In the genomic region with DNA sequence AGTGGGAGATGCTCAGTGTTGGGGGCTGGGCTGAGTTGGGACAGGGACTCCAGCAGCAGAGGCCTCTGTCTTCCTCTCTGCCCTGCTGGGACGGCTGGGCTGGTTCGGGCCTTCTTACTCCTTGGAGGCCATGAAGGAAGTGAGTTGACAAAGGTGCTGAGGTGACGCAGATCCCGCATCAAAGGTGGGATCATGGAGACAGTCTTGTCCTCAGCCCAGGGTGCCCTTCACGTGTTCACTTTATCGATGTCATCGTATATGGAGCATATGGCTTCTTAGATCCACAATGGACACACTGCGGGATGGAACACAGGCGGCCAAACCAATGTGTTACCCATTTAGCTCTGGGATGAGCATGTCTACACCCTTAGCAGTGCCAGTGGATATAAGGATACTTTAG, we compare ENCODE assay signal across 25 mouse cellular contexts. TPM values are rescaled to one million over a fixed set of nuclear protein-coding genes. Genes with fewer than 3 reads are reported as not detected.
DNase-seq lines count a peak whose midpoint lies in the region; ATAC-seq and TF ChIP-seq lines count a peak whose summit lies in the region.
"Had no signal": no experiment of that assay in that cellular context is flagged by ENCODE, and none has a peak within 500 bp of the region (broad histone marks: within the 10 kb centered on the region; RNA-seq: fewer than 3 reads in every experiment).

No protein-coding gene starts in this region.

- no peak for TF ChIP-seq POLR2A in MEL (IDR thresholded peaks at IDR 0.05; ENCODE audit: control insufficient read depth in 1 of 2, insufficient read depth in 1 of 2, low read depth in 1 of 2, low read length in 2 of 2, poor library complexity in 1 of 2)
- TF ChIP-seq POLR2A in myocyte (IDR thresholded peaks at IDR 0.05; ENCODE audit: insufficient read length, low read depth) = no peak

- DNase-seq in intestine, embryonic 14.5 days (ENCODE audit: low spot score) = no peak
- no peak for DNase-seq in liver, embryonic 13.5 days
- no peak for DNase-seq in liver, embryonic 11.5 days (ENCODE audit: low spot score)
- DNase-seq in MEL (ENCODE audit: low read depth, low spot score) = no peak
- DNase-seq in thymus, postnatal 0 days (ENCODE audit: low spot score) = no peak
- DNase-seq: adrenal gland, adult 2 months; adrenal gland, postnatal 10 days; adrenal gland, postnatal 25 days; cerebellum, adult 11 months; cerebellum, adult 18-20 months; cerebellum, adult 8-10 months; cerebellum, adult 9-11 months; cerebellum, postnatal 14 days; cerebellum, postnatal 36 days; embryo, embryonic 11 days; forebrain, postnatal 0 days had no signal

- H3K27ac ChIP-seq in intestine, embryonic 14.5 days (ENCODE audit: low read depth) = no peak overlapping the region
- no peak overlapping the region for H3K27ac ChIP-seq in intestine, postnatal 0 days (ENCODE audit: low read depth, low read length)
- peak overlapping the region; percentile 58; the same call in 1 of the 2 replicates for H3K27ac ChIP-seq in liver, embryonic 13.5 days
- no peak overlapping the region for H3K27ac ChIP-seq in liver, embryonic 11.5 days (ENCODE audit: low read depth, low read length)
- H3K27ac ChIP-seq in MEL (ENCODE audit: control insufficient read depth, low read depth, low read length) = no peak overlapping the region
- H3K27ac ChIP-seq: embryonic facial prominence, embryonic 13.5 days; embryonic facial prominence, embryonic 15.5 days; forebrain, embryonic 13.5 days; forebrain, embryonic 15.5 days had no signal

- TF ChIP-seq RAD21 in MEL (IDR thresholded peaks at IDR 0.05; ENCODE audit: low read depth, low read length) = no peak

- H3K27me3 ChIP-seq in intestine, embryonic 14.5 days (replicated peaks; ENCODE audit: control insufficient read depth, insufficient read depth, low read length) = no peaks in the 10 kb centered on the region
- H3K27me3 ChIP-seq in intestine, postnatal 0 days (replicated peaks; ENCODE audit: control insufficient read depth, insufficient read depth, low read length) = no peaks in the 10 kb centered on the region
- H3K27me3 ChIP-seq in liver, embryonic 13.5 days = no peaks in the 10 kb centered on the region
- no peaks in the 10 kb centered on the region for H3K27me3 ChIP-seq in liver, embryonic 11.5 days (replicated peaks; ENCODE audit: control insufficient read depth, insufficient read depth, low read length)
- H3K27me3 ChIP-seq in MEL (ENCODE audit: control insufficient read depth in 1 of 2, insufficient read depth in 2 of 2, low read length in 2 of 2) (no peaks in the 10 kb centered on the region), myocyte (ENCODE audit: control insufficient read depth, insufficient read depth, insufficient read length) (no peaks in the 10 kb centered on the region)
- H3K27me3 ChIP-seq: embryonic facial prominence, embryonic 13.5 days; embryonic facial prominence, embryonic 15.5 days; forebrain, embryonic 13.5 days; forebrain, embryonic 15.5 days; Patski had no signal

- TF ChIP-seq EP300 in MEL (IDR thresholded peaks at IDR 0.05; ENCODE audit: low read depth in 1 of 2, low read length in 2 of 2) = no peak

- no peaks in the 10 kb centered on the region for H3K4me1 ChIP-seq in intestine, embryonic 14.5 days (replicated peaks; ENCODE audit: control insufficient read depth, insufficient read depth, low read length)
- no peaks in the 10 kb centered on the region for H3K4me1 ChIP-seq in intestine, postnatal 0 days (replicated peaks; ENCODE audit: control insufficient read depth, insufficient read depth, low read length)
- peaks cover 40% of the 10 kb centered on the region for H3K4me1 ChIP-seq in liver, embryonic 13.5 days (replicated peaks)
- peaks cover 11% of the 10 kb centered on the region for H3K4me1 ChIP-seq in liver, embryonic 11.5 days (replicated peaks; ENCODE audit: control insufficient read depth, insufficient read depth, low read length)
- peaks cover 7 to 16% of the 10 kb centered on the region in 2 experiments for H3K4me1 ChIP-seq in MEL (ENCODE audit: control insufficient read depth in 1 of 2, insufficient read depth in 2 of 2, low read length in 2 of 2)
- H3K4me1 ChIP-seq: embryonic facial prominence, embryonic 13.5 days; embryonic facial prominence, embryonic 15.5 days; forebrain, embryonic 13.5 days; forebrain, embryonic 15.5 days had no signal

- H3K36me3 ChIP-seq in intestine, embryonic 14.5 days (ENCODE audit: control insufficient read depth, insufficient read depth, low read length) = peaks cover 50% of the 10 kb centered on the region
- H3K36me3 ChIP-seq in intestine, postnatal 0 days (ENCODE audit: control insufficient read depth, insufficient read depth) = peaks cover 41% of the 10 kb centered on the region
- H3K36me3 ChIP-seq in liver, embryonic 13.5 days = peaks cover 51% of the 10 kb centered on the region
- H3K36me3 ChIP-seq in liver, embryonic 11.5 days (ENCODE audit: control insufficient read depth, insufficient read depth, low read length) = peaks cover 37% of the 10 kb centered on the region
- H3K36me3 ChIP-seq in MEL (ENCODE audit: control insufficient read depth in 1 of 2, insufficient read depth in 2 of 2, low read length in 2 of 2) = peaks cover 27 to 29% of the 10 kb centered on the region in 2 experiments
- peaks cover 43% of the 10 kb centered on the region for H3K36me3 ChIP-seq in myocyte (ENCODE audit: control insufficient read depth, insufficient read depth)

- TF ChIP-seq CTCF in intestine, postnatal 0 days (IDR thresholded peaks at IDR 0.05; ENCODE audit: low read depth) = no peak
- no peak for TF ChIP-seq CTCF in MEL (IDR thresholded peaks at IDR 0.05 in 2 of 3, conservative IDR thresholded peaks at IDR 0.05 in 1 of 3; ENCODE audit: control insufficient read depth in 1 of 3, insufficient read depth in 1 of 3, low read depth in 2 of 3, low read length in 3 of 3, poor library complexity in 1 of 3, severe bottlenecking in 1 of 3)

- WGBS in intestine, embryonic 14.5 days = 92% methylated on average over 9 of the region's 9 CpGs
- WGBS in intestine, postnatal 0 days = 94% methylated on average over 9 of the region's 9 CpGs
- WGBS in liver, embryonic 13.5 days (ENCODE audit: insufficient replicate concordance) = 89% methylated on average over 9 of the region's 9 CpGs
- WGBS in liver, embryonic 11.5 days = 92% methylated on average over 9 of the region's 9 CpGs

- no peak overlapping the region for H3K4me3 ChIP-seq in intestine, embryonic 14.5 days (ENCODE audit: low read depth, low read length)
- no peak overlapping the region for H3K4me3 ChIP-seq in intestine, postnatal 0 days (ENCODE audit: low read depth, low read length)
- H3K4me3 ChIP-seq in liver, embryonic 13.5 days (replicated peaks) = no peak overlapping the region
- H3K4me3 ChIP-seq in liver, embryonic 11.5 days (ENCODE audit: low read depth, low read length) = no peak overlapping the region
- H3K4me3 ChIP-seq in MEL (ENCODE audit: control insufficient read depth in 1 of 2, insufficient read depth in 1 of 2, low read depth in 2 of 2, low read length in 2 of 2) (no peak overlapping the region), myocyte (no peak overlapping the region)
- H3K4me3 ChIP-seq: embryonic facial prominence, embryonic 13.5 days; embryonic facial prominence, embryonic 15.5 days; erythroblast, embryonic 14.5 days; forebrain, embryonic 13.5 days; forebrain, embryonic 15.5 days had no signal

- H3ac ChIP-seq in myocyte (ENCODE audit: control insufficient read depth, insufficient read length) = no peak overlapping the region

- no peaks in the 10 kb centered on the region for H3K9me3 ChIP-seq in intestine, embryonic 14.5 days (ENCODE audit: control insufficient read depth, low read length)
- H3K9me3 ChIP-seq in intestine, postnatal 0 days (ENCODE audit: control insufficient read depth) = no peaks in the 10 kb centered on the region
- no peaks in the 10 kb centered on the region for H3K9me3 ChIP-seq in liver, embryonic 13.5 days (replicated peaks)
- H3K9me3 ChIP-seq in liver, embryonic 11.5 days (ENCODE audit: control insufficient read depth, low read length) = no peaks in the 10 kb centered on the region
- H3K9me3 ChIP-seq in MEL (replicated peaks; ENCODE audit: insufficient read depth, low read length) = no peaks in the 10 kb centered on the region
- H3K9me3 ChIP-seq: embryonic facial prominence, embryonic 13.5 days; embryonic facial prominence, embryonic 15.5 days; forebrain, embryonic 13.5 days; forebrain, embryonic 15.5 days had no signal

- no peak overlapping the region for H3K4me2 ChIP-seq in intestine, embryonic 14.5 days (ENCODE audit: low read length)
- H3K4me2 ChIP-seq in intestine, postnatal 0 days (replicated peaks; ENCODE audit: low read depth) = no peak overlapping the region
- H3K4me2 ChIP-seq in liver, embryonic 13.5 days = no peak overlapping the region
- H3K4me2 ChIP-seq in liver, embryonic 11.5 days = no peak overlapping the region
- H3K4me2 ChIP-seq in myocyte (ENCODE audit: low read depth) = no peak overlapping the region
- H3K4me2 ChIP-seq: embryonic facial prominence, embryonic 13.5 days; embryonic facial prominence, embryonic 15.5 days; forebrain, embryonic 13.5 days; forebrain, embryonic 15.5 days had no signal

- H3K9ac ChIP-seq in intestine, embryonic 14.5 days (ENCODE audit: low read length) = no peak overlapping the region
- H3K9ac ChIP-seq in intestine, postnatal 0 days (ENCODE audit: low read depth, low read length) = no peak overlapping the region
- H3K9ac ChIP-seq in liver, embryonic 13.5 days = no peak overlapping the region
- H3K9ac ChIP-seq in liver, embryonic 11.5 days (ENCODE audit: low read depth, low read length) = no peak overlapping the region
- H3K9ac ChIP-seq in MEL (ENCODE audit: control insufficient read depth, low read depth, low read length, poor library complexity, severe bottlenecking) = no peak overlapping the region
- H3K9ac ChIP-seq: embryonic facial prominence, embryonic 13.5 days; embryonic facial prominence, embryonic 15.5 days; forebrain, embryonic 13.5 days; forebrain, embryonic 15.5 days; forebrain, postnatal 0 days had no signal

- 0 out of 2 replicates have a peak, but pooled peaks have one; percentile 5 for ATAC-seq in intestine, embryonic 14.5 days (replicated peaks; ENCODE audit: low FRiP score, low TSS enrichment, low read depth)
- ATAC-seq in intestine, postnatal 0 days = no peak
- ATAC-seq in liver, embryonic 13.5 days (ENCODE audit: low read depth) = no peak
- no peak for ATAC-seq in liver, embryonic 11.5 days (replicated peaks; ENCODE audit: low FRiP score)
- ATAC-seq in erythroid progenitor cell, adult 5-6 weeks (replicated peaks; ENCODE audit: low FRiP score, poor library complexity, severe bottlenecking) = no peak
- ATAC-seq: forebrain, embryonic 13.5 days; forebrain, embryonic 15.5 days; forebrain, postnatal 0 days; Patski had no signal

- H3K79me2 ChIP-seq in MEL (ENCODE audit: control insufficient read depth, insufficient read depth, low read length, poor library complexity) (no peaks in the 10 kb centered on the region), myocyte (ENCODE audit: control insufficient read depth, insufficient read depth) (peaks cover 2% of the 10 kb centered on the region)

RNA-seq across cellular contexts. Expression of a gene that starts 8.1 kb away (rescaled TPM):
- polyA plus RNA-seq in intestine, embryonic 14.5 days (2014; fragmentation: Nextera tagmentation; extraction: Ambion mirVana) = 189 and 195 TPM in 2 replicates
- polyA plus RNA-seq in intestine, postnatal 0 days (2015; fragmentation: Nextera tagmentation; extraction: Ambion mirVana) = 88.7 and 93.5 TPM in 2 replicates
- polyA plus RNA-seq in liver, embryonic 13.5 days (2015; fragmentation: Nextera tagmentation; extraction: Ambion mirVana) = 211 and 253 TPM in 2 replicates
- 272 and 278 TPM in 2 replicates for polyA plus RNA-seq in liver, embryonic 11.5 days (2014; fragmentation: Nextera tagmentation; extraction: Ambion mirVana)
- 115 and 117 TPM in 2 replicates for total RNA-seq in MEL (2012; rRNA removed)
- polyA plus RNA-seq in MEL (2012; ENCODE audit: insufficient read depth in 1 of 2, insufficient read length in 2 of 2, low read depth in 1 of 2, low replicate concordance in 2 of 2, missing spikeins in 1 of 2) = 100 to 1,000 TPM in 1 of 2 experiments, not detected in 1; 166 TPM
- polyA plus RNA-seq in myocyte (2012; fragmentation: generic; extraction: Trizol) = 71.4 TPM
- 125 and 145 TPM in 2 replicates for total RNA-seq in erythroid progenitor cell, adult 5-6 weeks (2015; ENCODE audit: low replicate concordance)
- 108 and 197 TPM in 2 replicates for total RNA-seq in erythroid progenitor cell, adult 5-6 weeks (2017; ENCODE audit: low replicate concordance)
- polyA plus RNA-seq in thymus, postnatal 0 days (2015; fragmentation: Nextera tagmentation; extraction: Ambion mirVana) = 168 and 172 TPM in 2 replicates
